Mouse (Mus musculus) retina, postnatal 7 days (tissue): ENCODE data around the gene Zfp956.
"Not testable (repeated sequence)": the region's sequence is repeated elsewhere in the genome, so short reads cannot be mapped to it uniquely, and the experiment has no call there.

Experiments
- DNase-seq: peaks from one replicate; pipeline ENCODE4 v3.0.0-alpha.2; 2012; ENCODE audit warnings: low read depth, low spot score

Gene Zfp956

DNA sequence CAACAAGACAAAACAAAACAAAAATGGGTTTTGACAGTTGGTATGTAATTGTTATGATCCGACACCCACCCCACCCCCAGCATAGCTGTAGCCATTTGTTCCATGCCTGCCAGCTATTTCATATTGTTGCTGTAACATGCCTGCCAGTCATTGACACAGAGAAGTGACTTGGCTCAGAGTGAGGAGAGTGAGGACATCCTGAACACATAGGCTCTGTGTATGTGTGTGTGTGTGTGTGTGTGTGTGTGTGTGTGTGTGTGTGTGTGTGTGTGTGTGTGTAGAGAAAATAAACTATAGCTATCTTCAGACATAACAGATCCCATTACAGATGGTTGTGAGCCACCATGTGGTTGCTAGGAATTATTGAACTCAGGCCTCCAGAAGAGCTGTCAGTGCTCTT is 15.0 kb downstream of the Zfp956 start:
- not testable (repeated sequence) for DNase-seq

DNA sequence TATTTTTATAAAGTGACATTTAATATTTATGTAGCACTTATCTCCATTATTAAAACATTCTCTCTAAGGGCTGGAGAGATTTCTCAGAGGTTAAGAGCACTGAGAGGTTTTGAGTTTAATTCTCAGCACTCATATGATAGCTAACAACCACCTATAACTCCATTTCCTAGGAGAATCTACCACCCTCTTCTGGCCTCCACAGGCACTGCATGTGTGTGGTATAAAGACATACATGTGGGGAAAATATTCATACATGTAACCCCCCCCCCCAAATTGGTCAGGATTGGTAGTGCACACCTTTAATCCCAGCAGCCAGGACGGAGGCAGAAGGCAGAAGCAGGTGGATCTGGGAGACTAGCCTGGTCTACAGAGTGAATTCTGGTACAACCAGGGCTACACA is 21.4 kb downstream of the Zfp956 start:
- DNase-seq = no peak

DNA sequence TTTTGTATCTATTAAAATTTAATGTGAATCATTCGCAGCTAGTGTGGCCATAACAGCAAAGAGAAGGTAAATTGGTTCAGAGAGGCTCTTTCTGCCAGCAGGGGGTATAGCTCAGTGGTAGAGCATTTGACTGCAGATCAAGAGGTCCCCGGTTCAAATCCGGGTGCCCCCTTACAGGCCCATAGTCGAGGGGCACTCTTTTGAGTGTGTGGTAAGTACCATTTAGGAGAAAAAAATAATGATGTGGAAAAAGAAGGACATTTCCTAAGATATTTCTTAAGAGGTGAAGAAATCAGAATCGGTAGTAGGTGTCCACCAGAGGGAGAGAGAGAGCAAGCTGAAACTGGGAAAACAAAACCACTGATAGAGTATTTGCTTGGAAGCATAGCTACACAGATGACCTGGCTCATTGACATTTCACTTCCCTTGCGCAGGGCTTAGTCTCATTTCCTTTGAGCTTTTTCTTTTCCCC is 25.7 kb downstream of the Zfp956 start:
- DNase-seq = peak; percentile 25

DNA sequence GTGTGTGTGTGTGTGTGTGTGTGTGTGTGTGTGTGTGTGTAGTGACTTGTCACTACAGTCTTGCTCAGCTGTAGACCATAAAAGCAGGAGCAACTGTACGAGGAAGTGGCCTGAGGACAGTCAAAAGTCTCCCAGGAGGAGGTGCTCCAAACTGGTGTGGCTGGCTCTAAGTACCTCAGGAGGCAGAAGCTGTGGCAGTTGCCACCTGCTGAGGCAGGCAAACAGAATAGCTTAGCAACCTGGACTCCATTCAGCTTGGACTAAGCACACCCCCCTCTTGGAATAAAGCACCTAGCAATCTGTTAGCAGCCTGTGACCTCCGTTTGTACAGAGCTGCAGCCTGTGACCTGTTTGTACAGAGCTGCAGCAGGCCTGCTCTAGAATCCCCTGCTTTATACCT is 30.7 kb downstream of the Zfp956 start:
- DNase-seq = no peak

DNA sequence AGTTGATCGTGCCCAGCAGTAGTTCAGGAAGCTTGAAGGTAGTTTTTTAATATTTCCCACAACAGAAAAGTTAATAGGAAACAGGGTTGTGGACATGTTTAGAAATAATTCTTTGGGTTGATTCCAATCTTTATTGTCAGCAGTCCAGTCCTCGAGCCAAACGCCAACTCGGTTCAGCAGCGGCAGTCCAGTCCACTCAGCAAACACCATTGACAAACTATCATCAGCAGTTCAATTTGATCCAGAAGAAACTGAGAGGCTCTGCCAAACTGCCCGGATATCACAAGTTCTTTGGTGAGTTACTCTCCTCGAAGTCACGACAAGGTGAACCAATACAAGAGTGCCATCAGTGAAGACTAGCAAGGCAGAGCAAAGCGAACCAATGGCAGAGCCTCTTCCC is 42.5 kb downstream of the Zfp956 start:
- DNase-seq = no peak

DNA sequence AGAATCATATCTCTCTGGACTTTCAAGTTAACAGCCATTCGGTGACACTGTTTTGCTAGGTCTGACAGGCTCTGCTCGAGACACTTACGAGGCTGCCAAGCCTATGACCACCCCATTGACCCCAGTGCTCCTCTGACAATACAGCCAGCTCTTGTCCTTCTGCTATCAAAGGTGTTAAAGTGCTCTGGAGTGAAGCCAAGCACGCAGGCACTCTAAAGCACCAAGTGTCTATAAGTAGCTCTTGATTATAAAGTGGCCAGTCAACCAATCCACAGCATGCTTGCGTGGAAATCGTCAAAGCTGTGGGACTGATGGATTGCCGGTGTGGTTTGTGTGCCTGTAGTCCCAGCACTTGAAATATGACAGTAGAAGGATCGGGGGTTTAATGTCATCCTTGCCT is 57.5 kb downstream of the Zfp956 start:
- DNase-seq = no peak
